Mouse (Mus musculus) gastrocnemius, postnatal 14 days (tissue): ENCODE data around the gene Dtl. TPM values are rescaled to one million over a fixed set of nuclear protein-coding genes. Genes with fewer than 3 reads are reported as not detected.
"Not testable (repeated sequence)": the region's sequence is repeated elsewhere in the genome, so short reads cannot be mapped to it uniquely, and the experiment has no call there.

Source experiments
- DNase-seq: peaks from one replicate; pipeline ENCODE4 v3.0.0; 2021; ENCODE audit warnings: mixed read lengths
- intact Hi-C: fragments of 180-260 bp; cut with DNase I; formaldehyde crosslinking; loops from one replicate; pipeline ENCODE4 v1.15.1; 2025; ENCODE audit warnings: low total_unique reads
- total RNA-seq, 2 experiments: library from RNA; stranded (reverse); gene quantifications; 2 replicates each; pipeline ENCODE4 v1.2.3; 2021

Gene Dtl
- total RNA-seq, 2 experiments from 2014 or later = 1.00 to 2.0 TPM

DNA sequence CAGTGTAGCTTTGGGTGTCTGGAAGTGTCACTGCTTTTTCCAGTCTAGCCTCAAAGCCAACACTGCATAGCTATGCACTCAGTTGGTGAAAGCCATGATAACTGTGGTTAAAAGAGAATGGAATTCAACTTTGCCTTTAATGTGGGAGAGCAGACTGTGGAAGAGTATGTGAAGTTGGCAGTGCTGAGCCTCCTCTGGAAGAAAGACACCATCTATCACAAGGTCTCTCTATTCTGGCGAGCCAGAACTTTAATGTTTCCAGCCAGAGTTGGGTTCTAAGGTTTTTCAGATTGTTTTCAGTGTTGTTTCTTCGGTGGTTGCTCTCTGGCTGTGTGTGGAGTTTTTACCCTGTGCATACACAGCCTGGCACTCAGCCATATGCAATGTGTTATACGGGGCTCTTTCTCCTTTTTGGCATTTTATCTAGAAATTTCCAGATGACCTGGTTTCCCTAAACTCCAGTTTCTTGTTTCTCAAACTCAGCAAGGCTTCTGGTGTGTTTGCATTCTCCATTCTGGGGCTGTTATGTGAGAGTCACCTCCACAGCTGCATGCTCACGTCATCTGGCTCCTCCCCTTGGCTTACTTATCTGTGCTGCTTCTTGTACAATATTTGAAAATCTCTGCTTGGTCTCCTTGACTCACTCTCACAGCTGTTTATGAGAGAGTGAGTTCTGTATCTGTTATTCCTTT lies 47.3 kb downstream of the Dtl start:
- peak; percentile 50 for DNase-seq
- intact Hi-C loops = no loop called here

DNA sequence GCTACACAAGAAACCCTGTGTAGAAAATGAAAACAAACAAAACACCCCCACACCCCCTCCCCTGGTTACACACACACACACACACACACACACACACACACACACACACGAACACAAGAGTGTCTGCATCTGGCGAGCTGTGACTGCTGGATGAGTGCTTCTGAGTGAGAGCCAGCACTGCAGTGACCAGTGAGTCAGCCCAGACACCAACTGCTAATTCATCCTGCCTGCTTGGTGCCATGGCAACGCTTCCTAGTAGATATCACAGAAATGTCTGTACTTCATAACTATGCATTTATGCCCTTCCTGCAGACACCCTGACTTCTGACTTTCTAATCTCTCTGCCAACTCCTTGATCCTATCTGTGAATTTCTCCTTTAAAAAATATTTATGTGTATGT lies 48.3 kb downstream of the Dtl start:
- intact Hi-C loops = no loop called here
- peak; percentile 16 for DNase-seq

DNA sequence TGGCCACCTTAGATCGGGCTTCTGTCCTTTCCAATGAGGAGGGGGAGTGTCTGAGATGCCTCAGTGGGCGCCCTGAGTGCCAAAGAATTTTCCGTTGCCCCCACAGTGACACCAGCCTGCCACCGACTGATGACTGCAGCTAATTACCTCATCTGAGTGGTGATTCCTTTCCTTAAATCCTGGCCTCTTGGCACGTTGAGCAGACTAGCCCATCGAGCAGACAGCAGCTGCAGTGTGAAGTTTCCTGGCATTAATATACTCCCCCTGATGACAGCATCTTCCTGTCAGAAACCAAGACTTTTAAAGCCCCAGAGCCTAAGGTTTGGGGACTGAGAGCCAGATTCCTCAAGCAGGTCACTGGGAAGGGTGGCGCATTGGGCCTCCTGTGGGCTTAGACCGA lies 53.9 kb downstream of the Dtl start:
- intact Hi-C loops = no loop called here

DNA sequence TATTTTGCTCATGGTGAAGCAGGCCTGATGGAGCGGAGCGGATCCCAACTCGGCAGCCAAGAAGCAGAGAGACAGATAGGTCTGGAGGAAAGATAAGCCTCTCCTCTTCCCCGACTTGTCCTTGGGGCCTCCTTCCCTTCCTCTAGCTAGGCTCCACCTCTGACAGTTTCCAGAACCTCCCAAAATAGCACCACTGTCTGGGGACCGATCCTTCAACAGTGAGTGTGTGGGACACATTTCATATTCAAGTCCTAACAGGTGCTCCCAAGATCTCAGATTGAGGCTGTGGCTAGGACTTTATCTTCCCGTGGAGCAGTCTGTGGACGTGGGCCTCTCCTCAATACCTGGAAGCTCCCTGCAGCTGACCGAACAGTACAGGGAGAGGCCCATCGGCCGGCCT lies 54.7 kb downstream of the Dtl start:
- intact Hi-C loops = no loop called here
- no peak for DNase-seq

More for the DNA sequence above, 53.9 kb downstream of the Dtl start:
- no peak for DNase-seq

DNA sequence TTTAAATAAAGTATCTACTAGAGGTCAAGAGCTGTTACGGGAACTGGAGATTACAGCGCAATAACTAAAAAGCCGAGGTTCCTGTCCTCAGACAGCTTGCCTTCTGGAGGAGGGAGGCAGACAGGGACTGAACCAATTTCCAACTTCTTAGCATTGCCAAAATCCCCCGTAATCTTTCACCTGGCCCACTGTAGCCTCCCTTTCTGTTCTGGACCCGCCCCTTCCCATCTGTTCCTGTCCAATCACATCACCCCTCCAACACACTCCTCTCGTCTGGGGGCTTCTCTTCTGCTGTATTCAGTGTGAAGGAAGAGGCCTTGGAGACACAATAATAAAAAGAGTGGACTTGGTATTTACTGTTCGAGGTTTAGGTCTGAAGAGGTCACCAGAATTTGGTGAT lies 55.1 kb downstream of the Dtl start:
- intact Hi-C loops = no loop called here
- DNase-seq = no peak

DNA sequence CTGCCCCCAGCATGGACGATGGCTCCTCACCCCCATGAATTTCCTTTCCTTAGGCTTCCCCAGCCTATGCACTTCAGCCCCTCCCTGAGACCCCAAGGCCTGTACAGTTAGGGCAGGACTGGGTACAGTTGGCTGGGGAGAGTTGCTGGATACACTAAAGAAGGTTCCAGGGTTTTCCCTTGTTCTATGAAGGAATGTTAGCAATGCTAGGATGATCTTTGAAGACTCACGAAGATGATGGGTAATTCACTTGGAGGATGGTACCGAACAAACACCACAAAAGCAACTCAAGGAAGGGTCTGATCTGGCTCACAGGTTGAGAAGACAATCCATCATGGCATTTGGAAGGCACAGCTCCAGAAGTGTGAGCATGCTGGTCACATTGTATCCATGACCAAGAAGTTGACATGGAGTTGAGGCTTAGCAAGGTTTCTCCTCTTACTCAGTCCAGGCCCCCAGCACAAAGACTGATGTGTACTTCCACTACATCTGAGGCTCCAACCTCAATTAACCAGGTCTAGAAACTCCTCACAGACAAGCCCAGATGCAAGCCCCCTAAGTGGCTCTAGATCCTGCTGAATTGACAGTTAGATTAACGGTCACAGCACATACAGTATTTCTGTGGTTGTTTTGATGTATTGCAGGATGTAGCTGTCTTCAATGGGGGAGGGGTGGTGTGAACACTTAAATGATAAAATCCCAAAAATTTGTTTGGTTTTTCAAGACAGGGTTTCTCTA lies 55.8 kb downstream of the Dtl start:
- intact Hi-C loops = no loop called here
- DNase-seq = no peak

DNA sequence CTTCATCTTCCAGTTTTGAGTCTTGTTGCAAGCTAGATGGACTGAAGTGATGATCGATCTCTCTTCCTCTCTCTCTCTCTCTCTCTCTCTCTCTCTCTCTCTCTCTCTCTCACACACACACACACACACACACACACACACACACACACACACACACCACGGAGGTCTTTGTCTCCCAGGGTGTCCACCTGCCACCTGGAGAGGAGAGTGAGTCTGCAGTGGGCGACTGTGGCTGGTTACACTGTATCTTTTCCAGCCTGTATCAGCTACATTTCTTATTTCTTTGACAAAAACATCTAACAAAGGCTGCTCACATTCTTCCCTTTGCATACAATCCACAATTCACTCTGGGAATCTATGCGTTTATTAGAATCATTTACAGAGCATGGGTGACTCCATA lies 56.4 kb downstream of the Dtl start:
- DNase-seq = no peak
- intact Hi-C loops = no loop called here

DNA sequence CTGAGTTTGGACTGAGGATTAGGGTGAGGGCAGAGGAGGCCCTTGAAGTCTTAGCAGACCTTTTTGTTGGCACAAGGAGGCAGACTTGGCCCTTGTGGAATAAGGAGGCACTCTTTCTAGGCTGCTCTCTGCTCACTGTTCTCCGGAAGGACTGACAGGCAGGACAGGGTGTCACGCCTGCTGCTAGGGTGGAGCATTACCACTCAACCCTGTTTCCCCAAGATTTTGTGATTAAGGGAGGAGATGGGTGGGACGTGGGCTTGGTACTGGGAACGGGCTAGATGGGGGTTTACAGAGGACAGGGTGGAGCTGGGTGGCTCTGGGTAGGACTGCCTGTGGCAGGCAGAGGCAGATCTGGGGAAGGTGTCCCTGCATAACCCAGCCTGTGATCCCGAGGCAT lies 57.4 kb downstream of the Dtl start:
- intact Hi-C loops = no loop called here
- no peak for DNase-seq

DNA sequence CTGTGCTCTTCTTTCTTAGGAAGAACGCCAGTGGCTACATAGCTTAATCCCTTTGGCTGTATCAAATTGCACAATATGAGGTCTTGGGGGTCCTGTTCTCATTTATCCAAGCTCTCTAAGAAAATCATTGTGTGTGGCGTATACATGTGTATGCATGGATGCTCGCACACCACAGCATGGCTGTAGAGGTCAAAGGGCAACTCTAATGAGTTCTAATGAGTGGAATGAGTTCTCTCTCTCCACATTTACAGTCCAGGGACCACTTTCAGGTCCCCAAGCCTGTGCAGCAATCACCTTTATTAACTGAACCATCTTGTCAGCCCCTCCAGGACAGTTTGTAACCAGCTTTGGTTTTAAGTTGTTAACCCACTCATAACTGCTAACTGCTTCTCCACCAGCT lies 58.3 kb downstream of the Dtl start:
- DNase-seq = no peak
- intact Hi-C loops = no loop called here

DNA sequence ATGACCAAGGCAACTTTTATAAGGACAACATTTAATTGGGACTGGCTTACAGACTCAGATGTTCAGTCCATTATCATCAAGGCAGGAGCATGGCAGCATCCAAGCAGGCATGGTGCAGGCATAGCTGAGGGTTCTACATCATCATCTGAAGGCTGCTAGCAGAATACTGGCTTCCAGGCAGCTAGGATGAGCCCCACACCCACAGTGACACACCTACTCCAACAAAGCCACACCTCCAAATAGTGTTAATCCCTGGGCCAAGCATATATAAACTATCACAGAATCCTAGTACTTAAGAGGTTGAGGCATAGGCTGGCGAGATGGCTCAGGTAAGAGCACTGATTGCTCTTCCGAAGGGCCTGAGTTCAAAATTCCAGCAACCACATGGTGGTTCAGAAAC lies 59.0 kb downstream of the Dtl start:
- DNase-seq, intact Hi-C loops: not testable (repeated sequence)

DNA sequence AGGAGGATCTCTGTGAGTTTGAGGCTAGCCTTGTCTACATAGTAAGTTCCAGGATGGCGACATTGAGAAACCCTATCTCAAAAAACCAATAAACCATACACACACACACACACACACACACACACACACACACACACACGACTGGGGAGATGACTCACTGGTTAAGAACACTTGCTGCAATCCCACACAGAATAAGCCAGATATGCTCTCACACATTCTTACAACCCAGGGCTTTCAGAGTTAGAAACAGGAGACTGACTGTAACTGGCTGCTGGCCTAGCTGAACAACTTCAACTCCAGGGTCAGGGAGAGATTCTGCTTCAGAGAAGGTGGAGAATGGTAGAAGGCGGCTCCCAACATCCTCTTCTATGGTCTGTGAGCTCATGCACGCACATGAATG lies 62.1 kb downstream of the Dtl start:
- no peak for DNase-seq
- intact Hi-C loops = no loop called here

DNA sequence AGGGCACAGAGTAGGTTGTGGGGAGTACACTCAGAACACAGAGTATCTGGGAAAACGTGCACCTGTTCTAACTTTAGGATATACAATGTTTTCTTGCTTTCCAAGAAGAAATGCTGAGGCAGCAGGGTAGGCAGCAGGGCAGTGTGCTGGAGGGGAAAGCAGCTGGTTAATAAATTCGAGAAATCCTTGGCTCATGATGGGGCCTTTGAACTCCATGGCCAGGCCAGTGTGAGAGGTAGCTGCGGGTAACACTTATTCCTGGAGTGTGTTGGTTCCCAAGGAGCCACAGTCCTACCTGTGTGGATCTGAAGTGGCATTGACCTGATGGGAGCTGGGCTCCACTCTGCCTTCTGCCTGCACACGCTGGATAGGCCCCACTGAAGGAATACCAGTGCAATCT lies 63.0 kb downstream of the Dtl start:
- no peak for DNase-seq

DNA sequence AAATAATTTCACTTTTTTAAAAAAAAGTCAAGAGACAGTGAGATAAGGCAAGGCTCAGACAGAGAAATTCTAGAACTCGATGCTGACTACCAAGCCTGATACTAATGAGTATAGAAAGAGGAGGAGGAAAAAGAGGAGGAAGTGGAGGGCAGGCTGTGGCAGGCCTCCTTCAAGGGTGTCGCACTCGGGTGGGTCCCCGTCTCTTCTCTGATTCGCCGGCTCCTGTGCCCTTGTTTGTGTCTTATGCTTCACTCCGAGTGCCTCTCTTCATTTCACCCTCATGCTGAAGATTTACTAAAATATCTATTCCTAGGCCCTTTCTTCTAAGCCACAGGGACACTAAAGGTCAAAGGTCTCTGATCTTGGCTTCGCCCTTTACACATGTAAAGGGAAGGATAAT lies 63.8 kb downstream of the Dtl start:
- intact Hi-C loops = no loop called here
- DNase-seq = no peak

More for the DNA sequence above, 63.0 kb downstream of the Dtl start:
- intact Hi-C loops = no loop called here

DNA sequence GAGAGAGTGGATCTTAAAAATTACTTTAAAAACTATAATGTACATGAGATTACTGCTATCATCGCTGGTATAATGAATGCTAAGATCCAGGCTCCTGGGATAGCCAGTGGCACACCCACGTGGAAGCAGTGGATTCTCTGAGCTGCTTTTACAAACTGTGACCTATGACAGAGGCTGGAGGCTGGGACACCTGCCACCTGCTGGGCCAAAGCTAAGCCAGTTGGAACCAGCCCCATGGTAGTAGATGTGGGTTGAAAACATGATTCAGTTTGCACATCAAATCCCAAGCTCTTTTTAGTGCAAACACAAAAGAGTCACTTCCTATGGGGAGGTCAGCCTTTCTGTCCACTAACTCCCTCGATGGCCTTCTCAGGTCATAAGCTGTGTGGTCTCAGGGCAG lies 65.5 kb downstream of the Dtl start:
- intact Hi-C loops = no loop called here
- no peak for DNase-seq

DNA sequence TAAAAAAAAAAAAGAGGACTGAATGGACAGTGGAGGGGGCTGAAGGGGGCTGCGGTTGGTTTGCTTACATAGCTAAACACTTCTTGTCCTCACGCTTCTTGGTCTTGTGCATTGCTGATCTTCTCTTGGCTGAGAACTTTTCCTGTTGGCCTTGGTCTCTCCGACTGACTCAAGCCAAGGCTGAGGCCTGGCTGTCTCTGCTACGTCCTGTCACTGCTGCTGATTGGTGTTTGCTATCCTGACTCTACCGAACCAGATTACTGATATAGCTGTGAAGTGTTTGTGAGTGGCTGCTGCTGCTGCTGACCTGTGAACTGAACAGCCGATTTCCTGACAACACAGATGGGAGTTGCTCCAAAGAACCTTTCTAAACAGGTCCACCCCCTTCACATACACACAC lies 66.2 kb downstream of the Dtl start:
- intact Hi-C loops = no loop called here
- DNase-seq = no peak

DNA sequence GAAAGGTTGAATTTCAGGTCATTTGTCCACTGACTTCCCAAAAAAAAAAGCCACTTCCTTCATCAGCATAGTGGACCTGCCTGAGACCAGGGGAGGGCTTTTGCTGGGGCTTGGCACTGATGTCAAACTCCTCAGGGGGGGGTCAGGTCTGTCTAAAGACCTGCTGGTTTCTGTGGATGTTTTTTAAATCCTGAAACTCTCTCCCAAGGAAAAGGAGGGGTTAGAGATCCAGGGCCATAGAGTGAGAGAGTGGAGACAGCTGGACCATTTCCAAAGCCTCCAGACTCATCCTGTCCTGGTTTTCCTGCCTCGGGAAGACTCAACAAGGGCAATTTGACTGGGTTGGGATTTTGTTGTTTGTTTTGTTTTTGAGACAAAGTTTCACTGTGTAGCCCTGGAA lies 68.6 kb downstream of the Dtl start:
- DNase-seq = no peak
- intact Hi-C loops = no loop called here

DNA sequence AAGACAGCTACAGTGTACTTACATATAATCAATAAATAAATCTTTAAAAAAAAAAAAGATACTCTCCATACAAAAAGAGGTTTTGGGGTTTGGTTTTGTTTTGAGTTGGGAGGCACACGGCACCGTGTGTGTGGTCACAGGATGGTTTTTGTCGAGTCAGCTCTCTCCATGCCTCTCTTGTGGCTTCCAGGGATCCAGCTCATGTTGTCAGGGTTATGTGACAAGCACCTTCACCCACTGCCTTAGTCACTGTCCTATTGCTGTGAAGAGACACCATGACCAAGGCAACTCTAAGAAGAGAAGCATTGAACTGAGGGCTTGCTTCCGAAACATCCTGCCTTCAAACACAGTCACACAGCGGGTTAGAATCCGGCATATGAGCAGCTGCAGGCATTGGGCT lies 75.7 kb downstream of the Dtl start:
- intact Hi-C loops = no loop called here
- no peak for DNase-seq

DNA sequence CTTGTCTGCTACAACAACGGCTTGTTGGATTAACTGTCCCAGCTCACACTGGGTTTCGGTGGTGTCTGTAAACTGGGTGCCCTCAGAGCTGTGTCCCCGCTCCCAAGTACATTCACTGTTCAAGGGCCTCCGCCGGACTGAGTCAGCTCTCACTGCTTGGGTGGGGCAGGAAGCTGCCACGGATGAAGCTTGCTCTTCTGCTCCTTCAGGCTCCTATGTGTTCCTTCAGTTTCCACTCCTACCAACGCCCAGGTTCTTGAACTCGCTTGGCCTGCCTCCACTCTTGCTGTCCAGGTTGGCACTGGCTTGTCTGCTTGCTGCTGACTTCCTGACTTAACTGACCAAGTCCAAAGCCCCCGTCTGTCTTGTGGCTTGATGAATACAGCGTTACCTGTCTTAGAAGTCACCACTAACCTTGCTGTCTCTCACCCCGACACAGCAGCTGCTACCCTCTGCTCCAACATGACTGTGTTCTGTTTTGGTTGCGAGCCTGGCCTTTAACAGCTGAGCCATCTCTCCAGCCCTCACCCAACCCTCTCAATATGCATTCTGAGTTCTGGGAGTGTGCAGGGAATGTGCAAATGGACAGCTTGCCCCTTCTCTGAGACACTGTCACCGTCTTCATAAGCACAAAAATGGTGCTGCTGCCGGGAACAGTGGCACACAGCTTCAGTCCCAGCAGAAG lies 76.9 kb downstream of the Dtl start:
- intact Hi-C loops = no loop called here
- DNase-seq = no peak

DNA sequence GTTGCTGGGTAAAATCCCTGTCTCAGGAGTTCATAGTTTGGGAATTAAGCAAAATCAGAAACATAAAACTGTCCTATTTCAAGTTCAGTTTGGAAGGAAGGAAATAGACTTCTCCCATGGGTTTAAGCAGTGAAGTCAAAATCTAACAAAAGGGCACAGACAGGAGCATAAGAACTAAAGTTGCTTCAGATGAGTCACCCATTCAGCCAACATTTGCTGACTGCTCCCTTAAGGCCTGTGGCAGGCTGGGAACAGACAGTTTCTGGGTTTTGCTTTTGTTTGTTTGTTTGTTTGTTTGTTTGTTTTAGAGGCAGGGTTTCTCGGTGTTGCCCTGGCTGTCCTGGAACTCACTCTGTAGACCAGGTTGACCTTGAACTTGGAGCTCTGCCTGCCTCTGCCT lies 78.7 kb downstream of the Dtl start:
- DNase-seq = no peak
- intact Hi-C loops = no loop called here

DNA sequence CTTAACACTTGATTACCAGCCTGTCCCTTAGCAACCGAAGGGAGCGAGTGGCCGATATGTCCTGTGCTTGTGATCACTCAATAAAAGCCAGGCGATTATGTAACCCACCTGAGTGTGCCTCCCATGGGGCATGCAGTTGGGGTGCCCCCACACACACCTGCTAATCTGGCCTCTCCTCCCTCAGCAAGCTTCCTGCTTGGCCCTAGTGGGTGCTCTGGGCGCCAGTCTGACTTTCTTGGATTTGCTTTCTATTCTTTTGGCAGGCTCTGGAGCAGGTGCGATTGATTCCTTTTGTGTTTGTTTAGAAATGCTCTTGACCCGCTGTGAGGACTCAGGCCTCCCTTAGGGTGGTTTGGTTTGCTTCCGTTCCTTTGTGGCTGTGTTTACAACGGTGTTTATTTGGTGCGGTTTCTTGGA lies 80.3 kb downstream of the Dtl start:
- DNase-seq = no peak
- intact Hi-C loops = no loop called here

DNA sequence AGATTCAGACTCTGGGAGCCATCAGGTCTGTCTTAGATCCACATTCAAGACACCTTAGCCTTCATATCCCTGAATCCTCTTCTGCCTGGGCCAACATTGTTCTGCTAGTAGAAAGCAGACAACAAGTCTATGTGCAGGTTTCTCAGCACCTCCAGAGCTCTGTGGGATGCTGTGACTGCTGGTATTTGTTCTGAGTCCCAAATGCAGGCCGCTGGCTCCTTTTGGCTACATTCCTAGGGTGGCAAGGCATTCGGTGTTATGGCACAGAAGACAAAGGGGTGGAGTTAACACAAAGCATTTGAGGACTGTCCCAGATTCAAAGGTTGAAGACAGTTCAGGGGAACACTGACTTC lies 81.1 kb downstream of the Dtl start:
- intact Hi-C loops = no loop called here
- DNase-seq = no peak
